Mouse (Mus musculus): ENCODE measurements around the gene Nedd4. TPM values are rescaled to one million over a fixed set of nuclear protein-coding genes. Genes with fewer than 3 reads are reported as not detected.

The Nedd4 gene
- polyA plus RNA-seq, 1 experiment from 2014 or later: 764 TPM

DNA sequence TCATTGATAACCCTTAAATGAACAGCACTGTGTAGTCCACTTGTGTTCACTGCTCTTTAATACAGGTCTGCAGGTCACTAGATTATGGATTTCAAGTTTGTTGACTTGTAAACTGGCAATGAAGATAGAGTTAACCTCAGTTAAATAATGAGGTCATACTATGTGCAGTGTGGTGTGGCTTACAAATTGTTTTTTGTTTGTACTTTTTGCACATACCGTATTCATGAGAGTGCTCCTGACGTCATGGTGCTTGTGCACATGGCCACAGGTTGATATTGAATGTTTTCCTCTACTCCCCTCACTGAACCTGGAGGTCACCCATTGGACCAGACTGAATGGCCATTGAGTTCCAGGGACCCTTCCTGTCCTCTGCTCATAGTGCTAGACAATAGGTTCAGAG, 43.1 kb downstream of the Nedd4 start:
- Histone ChIP-seq H3K4me2 (replicated peaks; ENCODE audit: low read depth, low read length) (no peak overlapping the region), H3K4me3 (ENCODE audit: low read depth, low read length) (no peak overlapping the region), H3K9ac (replicated peaks; ENCODE audit: low read depth, low read length) (no peak overlapping the region), H3K4me1 (ENCODE audit: control insufficient read depth, insufficient read depth, low read length) (no peaks in the 10 kb centered on the region), H3K27me3 (ENCODE audit: control insufficient read depth, insufficient read depth, low read length) (no peaks in the 10 kb centered on the region), H3K27ac (ENCODE audit: low read length) (no peak overlapping the region), H3K36me3 (ENCODE audit: control insufficient read depth, insufficient read depth, low read length) (peaks cover 82% of the 10 kb centered on the region), H3K9me3 (ENCODE audit: control insufficient read depth, low read depth, low read length) (no peaks in the 10 kb centered on the region)
- no peak for ATAC-seq (ENCODE audit: insufficient number of reproducible peaks, insufficient read depth, low FRiP score, low read depth)
- WGBS: 87% methylated on average over 2 of the region's 2 CpGs

DNA sequence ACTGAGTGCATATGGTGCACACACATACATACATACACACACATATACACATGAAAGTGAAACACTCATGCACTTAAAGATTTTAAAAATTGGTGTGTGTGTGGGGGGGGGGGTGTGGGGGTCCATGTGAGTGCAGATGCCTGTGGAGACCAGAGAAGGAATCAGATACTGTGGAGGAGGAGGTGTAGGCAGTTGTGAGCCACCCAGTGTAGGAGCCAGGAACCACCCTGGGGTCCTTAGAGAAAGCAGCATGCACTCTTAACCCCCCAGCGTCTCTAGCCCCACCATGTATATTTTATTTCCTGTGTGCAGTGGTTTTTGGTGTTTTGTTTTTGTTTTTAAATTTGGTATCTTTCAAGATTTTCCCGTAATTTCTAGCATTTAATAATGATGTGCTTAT, 45.9 kb downstream of the Nedd4 start:
- H3K4me1 ChIP-seq (ENCODE audit: control insufficient read depth, insufficient read depth, low read length): no peaks in the 10 kb centered on the region
- H3K4me2 ChIP-seq (replicated peaks; ENCODE audit: low read depth, low read length): no peak overlapping the region
- 80% methylated on average over 2 of the region's 2 CpGs for WGBS
- no peak overlapping the region for H3K4me3 ChIP-seq (ENCODE audit: low read depth, low read length)
- H3K27ac ChIP-seq (ENCODE audit: low read length): no peak overlapping the region
- no peaks in the 10 kb centered on the region for H3K9me3 ChIP-seq (ENCODE audit: control insufficient read depth, low read depth, low read length)
- no peak overlapping the region for H3K9ac ChIP-seq (replicated peaks; ENCODE audit: low read depth, low read length)
- H3K36me3 ChIP-seq (ENCODE audit: control insufficient read depth, insufficient read depth, low read length): peaks cover 85% of the 10 kb centered on the region
- no peaks in the 10 kb centered on the region for H3K27me3 ChIP-seq (ENCODE audit: control insufficient read depth, insufficient read depth, low read length)
- no peak for ATAC-seq (ENCODE audit: insufficient number of reproducible peaks, insufficient read depth, low FRiP score, low read depth)

DNA sequence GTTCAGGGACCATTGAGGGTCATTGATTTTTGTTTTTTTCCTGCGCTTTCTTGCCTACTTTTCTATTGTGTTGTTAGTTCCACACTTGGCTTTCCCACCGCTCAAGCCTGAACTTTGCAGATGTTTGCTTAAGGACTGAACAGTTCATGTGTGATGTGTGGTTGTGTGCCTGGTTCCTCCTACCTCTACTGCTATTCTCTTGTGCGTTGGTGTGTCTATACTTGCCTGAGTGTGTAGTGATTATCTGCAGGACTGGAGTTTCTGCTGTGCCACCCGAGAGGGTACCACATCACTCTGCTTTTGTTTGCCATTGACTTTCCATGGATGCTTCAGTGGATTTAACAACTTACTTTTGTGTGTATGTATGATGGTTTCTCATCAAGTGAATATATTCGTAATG, 46.5 kb downstream of the Nedd4 start:
- 83% methylated on average over 5 of the region's 5 CpGs for WGBS
- H3K27me3 ChIP-seq (ENCODE audit: control insufficient read depth, insufficient read depth, low read length): no peaks in the 10 kb centered on the region
- H3K4me3 ChIP-seq (ENCODE audit: low read depth, low read length): no peak overlapping the region
- H3K4me1 ChIP-seq (ENCODE audit: control insufficient read depth, insufficient read depth, low read length): no peaks in the 10 kb centered on the region
- H3K36me3 ChIP-seq (ENCODE audit: control insufficient read depth, insufficient read depth, low read length): peaks cover 85% of the 10 kb centered on the region
- ATAC-seq (ENCODE audit: insufficient number of reproducible peaks, insufficient read depth, low FRiP score, low read depth): no peak
- H3K9ac ChIP-seq (replicated peaks; ENCODE audit: low read depth, low read length): no peak overlapping the region
- no peak overlapping the region for H3K27ac ChIP-seq (ENCODE audit: low read length)
- H3K4me2 ChIP-seq (replicated peaks; ENCODE audit: low read depth, low read length): no peak overlapping the region
- no peaks in the 10 kb centered on the region for H3K9me3 ChIP-seq (ENCODE audit: control insufficient read depth, low read depth, low read length)

DNA sequence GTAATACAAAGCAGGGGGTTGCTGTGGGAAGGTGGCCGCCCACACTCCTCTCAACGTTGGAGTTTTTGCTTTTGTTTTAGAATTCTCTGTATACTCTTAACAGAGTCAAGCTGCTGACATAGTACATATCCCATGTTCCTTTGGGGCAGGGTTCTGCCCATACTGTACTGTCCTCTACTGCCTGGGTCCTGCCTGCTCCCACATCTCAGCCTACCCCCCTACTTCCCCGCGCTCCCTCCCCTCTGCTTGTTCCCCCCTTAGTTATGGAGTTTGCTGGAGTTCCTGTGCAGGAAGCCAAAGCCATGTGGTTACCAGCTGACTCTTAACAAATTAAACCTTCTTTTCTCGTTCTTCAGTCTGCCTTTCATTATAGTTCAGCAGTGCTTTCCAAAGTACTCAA, 47.9 kb downstream of the Nedd4 start:
- Histone ChIP-seq H3K27me3 (ENCODE audit: control insufficient read depth, insufficient read depth, low read length) (no peaks in the 10 kb centered on the region), H3K4me3 (ENCODE audit: low read depth, low read length) (no peak overlapping the region), H3K4me1 (ENCODE audit: control insufficient read depth, insufficient read depth, low read length) (no peaks in the 10 kb centered on the region), H3K9ac (replicated peaks; ENCODE audit: low read depth, low read length) (no peak overlapping the region), H3K36me3 (ENCODE audit: control insufficient read depth, insufficient read depth, low read length) (peaks cover 85% of the 10 kb centered on the region), H3K27ac (ENCODE audit: low read length) (no peak overlapping the region; the same call in 1 of the 2 replicates), H3K9me3 (ENCODE audit: control insufficient read depth, low read depth, low read length) (no peaks in the 10 kb centered on the region), H3K4me2 (replicated peaks; ENCODE audit: low read depth, low read length) (no peak overlapping the region)
- ATAC-seq (ENCODE audit: insufficient number of reproducible peaks, insufficient read depth, low FRiP score, low read depth): peak; percentile 37; the same call in 1 of the 2 replicates
- 58% methylated on average over 5 of the region's 5 CpGs for WGBS

DNA sequence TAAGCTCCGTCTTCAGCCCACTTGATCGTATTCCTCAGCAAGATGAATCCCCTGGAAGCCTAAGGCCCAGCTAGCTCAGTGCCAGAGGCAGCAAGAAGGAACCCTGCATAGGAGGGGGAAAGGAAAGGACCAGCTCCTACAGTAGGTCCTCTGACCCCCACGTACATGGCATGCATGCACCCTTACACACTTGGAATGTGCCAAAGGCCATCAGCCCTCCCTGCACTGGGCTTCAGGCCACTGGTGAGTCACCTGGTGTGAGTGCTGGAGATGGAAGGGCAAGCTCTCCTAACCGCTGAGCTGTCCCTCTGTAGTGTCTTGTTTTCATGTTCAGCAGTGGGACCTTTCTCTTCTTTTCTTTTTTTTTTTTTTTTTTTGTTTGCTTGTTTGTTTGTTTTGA, 52.8 kb downstream of the Nedd4 start:
- no peak overlapping the region for H3K27ac ChIP-seq (ENCODE audit: low read length)
- ATAC-seq (ENCODE audit: insufficient number of reproducible peaks, insufficient read depth, low FRiP score, low read depth): no peak
- WGBS: 80% methylated on average over 4 of the region's 4 CpGs

DNA sequence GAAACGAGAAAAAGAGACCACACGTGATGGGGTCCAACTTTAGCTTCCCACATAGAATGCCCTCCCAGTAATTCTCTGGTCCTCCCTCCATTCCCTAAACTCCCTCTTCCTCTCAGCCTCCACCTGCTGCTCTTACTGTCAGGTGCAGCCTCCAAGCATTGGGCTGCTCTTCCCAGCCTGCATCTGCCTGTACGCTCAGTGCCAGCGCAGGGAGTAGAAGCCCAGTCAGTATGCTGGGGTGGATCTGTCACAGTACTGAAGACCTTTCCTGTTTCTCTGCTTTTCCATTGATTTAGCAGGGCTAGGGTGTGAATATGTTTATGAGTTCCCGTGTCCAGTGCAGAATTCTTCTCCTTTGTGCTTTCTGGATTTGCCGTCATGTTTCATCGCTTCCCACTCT, 54.1 kb downstream of the Nedd4 start:
- WGBS: 88% methylated on average over 7 of the region's 7 CpGs
- ATAC-seq (ENCODE audit: insufficient number of reproducible peaks, insufficient read depth, low FRiP score, low read depth): no peak

More for the DNA sequence above, 52.8 kb downstream of the Nedd4 start:
- Histone ChIP-seq H3K36me3 (ENCODE audit: control insufficient read depth, insufficient read depth, low read length) (peaks cover 88% of the 10 kb centered on the region), H3K9me3 (ENCODE audit: control insufficient read depth, low read depth, low read length) (no peaks in the 10 kb centered on the region), H3K4me1 (ENCODE audit: control insufficient read depth, insufficient read depth, low read length) (no peaks in the 10 kb centered on the region), H3K27me3 (ENCODE audit: control insufficient read depth, insufficient read depth, low read length) (no peaks in the 10 kb centered on the region), H3K4me2 (replicated peaks; ENCODE audit: low read depth, low read length) (no peak overlapping the region), H3K9ac (replicated peaks; ENCODE audit: low read depth, low read length) (no peak overlapping the region), H3K4me3 (ENCODE audit: low read depth, low read length) (no peak overlapping the region)

DNA sequence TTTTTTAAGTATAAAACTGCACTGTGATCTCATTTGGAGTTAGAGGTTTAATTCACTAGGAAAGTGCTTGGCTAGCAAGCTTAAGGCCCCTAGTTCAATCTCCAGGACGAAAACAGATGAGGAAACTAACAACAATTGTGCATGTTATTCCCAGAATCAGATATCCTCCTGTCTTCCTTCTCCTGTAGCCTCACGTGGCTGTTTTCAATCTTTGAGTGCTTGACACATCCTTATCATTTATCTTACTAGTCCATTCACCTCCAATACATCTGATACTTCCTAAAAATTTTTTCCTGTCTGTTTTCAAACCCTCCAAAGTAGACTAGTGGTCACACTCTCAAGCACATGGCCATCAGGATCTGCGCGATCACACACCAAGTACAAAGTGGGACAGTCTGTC, 57.0 kb downstream of the Nedd4 start:
- H3K27me3 ChIP-seq (ENCODE audit: control insufficient read depth, insufficient read depth, low read length): no peaks in the 10 kb centered on the region
- H3K9me3 ChIP-seq (ENCODE audit: control insufficient read depth, low read depth, low read length): no peaks in the 10 kb centered on the region
- H3K4me2 ChIP-seq (replicated peaks; ENCODE audit: low read depth, low read length): no peak overlapping the region
- H3K9ac ChIP-seq (replicated peaks; ENCODE audit: low read depth, low read length): no peak overlapping the region
- peaks cover 91% of the 10 kb centered on the region for H3K36me3 ChIP-seq (ENCODE audit: control insufficient read depth, insufficient read depth, low read length)
- ATAC-seq (ENCODE audit: insufficient number of reproducible peaks, insufficient read depth, low FRiP score, low read depth): no peak
- no peaks in the 10 kb centered on the region for H3K4me1 ChIP-seq (ENCODE audit: control insufficient read depth, insufficient read depth, low read length)
- no peak overlapping the region for H3K4me3 ChIP-seq (ENCODE audit: low read depth, low read length)
- WGBS: 93% methylated on average over 4 of the region's 4 CpGs
- H3K27ac ChIP-seq (ENCODE audit: low read length): no peak overlapping the region

More for the DNA sequence above, 54.1 kb downstream of the Nedd4 start:
- Histone ChIP-seq H3K9ac (replicated peaks; ENCODE audit: low read depth, low read length) (no peak overlapping the region), H3K36me3 (ENCODE audit: control insufficient read depth, insufficient read depth, low read length) (peaks cover 90% of the 10 kb centered on the region), H3K27me3 (ENCODE audit: control insufficient read depth, insufficient read depth, low read length) (no peaks in the 10 kb centered on the region), H3K27ac (ENCODE audit: low read length) (no peak overlapping the region), H3K9me3 (ENCODE audit: control insufficient read depth, low read depth, low read length) (no peaks in the 10 kb centered on the region), H3K4me1 (ENCODE audit: control insufficient read depth, insufficient read depth, low read length) (no peaks in the 10 kb centered on the region), H3K4me2 (replicated peaks; ENCODE audit: low read depth, low read length) (no peak overlapping the region), H3K4me3 (ENCODE audit: low read depth, low read length) (no peak overlapping the region)

DNA sequence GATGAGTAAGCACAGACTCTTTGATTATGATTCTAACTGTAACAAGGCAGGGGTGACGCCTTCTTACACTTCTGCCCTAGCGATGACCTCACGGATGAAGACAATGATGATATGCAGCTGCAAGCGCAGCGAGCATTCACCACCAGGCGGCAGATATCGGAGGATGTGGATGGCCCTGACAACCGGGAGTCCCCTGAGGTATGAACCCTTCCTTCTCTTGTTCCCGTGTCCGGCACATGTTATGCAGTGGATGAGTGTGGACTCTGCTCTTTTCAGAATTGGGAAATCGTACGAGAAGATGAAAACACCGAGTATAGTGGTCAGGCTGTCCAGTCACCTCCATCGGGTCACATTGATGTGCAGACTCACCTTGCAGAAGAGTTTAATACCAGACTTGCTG, 59.1 kb downstream of the Nedd4 start:
- Histone ChIP-seq H3K36me3 (ENCODE audit: control insufficient read depth, insufficient read depth, low read length) (peaks cover 92% of the 10 kb centered on the region), H3K27ac (ENCODE audit: low read length) (no peak overlapping the region), H3K27me3 (ENCODE audit: control insufficient read depth, insufficient read depth, low read length) (no peaks in the 10 kb centered on the region), H3K9me3 (ENCODE audit: control insufficient read depth, low read depth, low read length) (no peaks in the 10 kb centered on the region), H3K4me1 (ENCODE audit: control insufficient read depth, insufficient read depth, low read length) (no peaks in the 10 kb centered on the region), H3K4me3 (ENCODE audit: low read depth, low read length) (no peak overlapping the region), H3K4me2 (replicated peaks; ENCODE audit: low read depth, low read length) (no peak overlapping the region), H3K9ac (replicated peaks; ENCODE audit: low read depth, low read length) (no peak overlapping the region)
- WGBS: 85% methylated on average over 14 of the region's 14 CpGs
- no peak for ATAC-seq (ENCODE audit: insufficient number of reproducible peaks, insufficient read depth, low FRiP score, low read depth)

DNA sequence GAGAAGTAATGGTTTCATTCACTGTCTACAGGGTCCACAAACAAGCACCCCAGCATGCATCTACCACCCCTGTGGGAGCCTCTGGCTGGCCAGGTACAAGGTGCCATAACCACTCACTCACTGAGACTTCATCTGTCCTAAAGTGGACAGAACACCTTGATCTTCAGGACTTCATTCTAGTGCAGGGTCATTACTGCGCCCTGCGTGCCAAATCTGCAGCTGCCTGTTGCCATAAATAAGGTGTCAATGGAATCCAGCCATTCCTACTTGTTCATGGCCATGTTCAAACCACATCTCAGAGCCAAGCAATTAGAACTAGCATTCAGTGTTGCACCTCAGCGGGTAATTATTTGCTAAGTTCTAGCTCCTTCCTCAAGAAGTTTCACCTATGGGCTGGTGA, 60.5 kb downstream of the Nedd4 start:
- Histone ChIP-seq H3K36me3 (ENCODE audit: control insufficient read depth, insufficient read depth, low read length) (peaks cover 96% of the 10 kb centered on the region), H3K9me3 (ENCODE audit: control insufficient read depth, low read depth, low read length) (no peaks in the 10 kb centered on the region), H3K27ac (ENCODE audit: low read length) (no peak overlapping the region), H3K27me3 (ENCODE audit: control insufficient read depth, insufficient read depth, low read length) (no peaks in the 10 kb centered on the region), H3K4me3 (ENCODE audit: low read depth, low read length) (no peak overlapping the region), H3K9ac (replicated peaks; ENCODE audit: low read depth, low read length) (no peak overlapping the region), H3K4me1 (ENCODE audit: control insufficient read depth, insufficient read depth, low read length) (no peaks in the 10 kb centered on the region), H3K4me2 (replicated peaks; ENCODE audit: low read depth, low read length) (no peak overlapping the region)
- WGBS: 93% methylated on average over 3 of the region's 3 CpGs
- ATAC-seq (ENCODE audit: insufficient number of reproducible peaks, insufficient read depth, low FRiP score, low read depth): no peak

All from stomach, embryonic 14.5 days (tissue).